8 mouse cellular contexts compared by ENCODE assay signal in genomic region chr11:60930724-60931281, GRCm38 (mm10). TPM values are rescaled to one million over a fixed set of nuclear protein-coding genes. Genes with fewer than 3 reads are reported as not detected.
DNase-seq lines count a peak whose midpoint lies in the region; ATAC-seq and TF ChIP-seq lines count a peak whose summit lies in the region.

No protein-coding gene starts in this region.

- H3K27me3 ChIP-seq in kidney, embryonic 14.5 days (ENCODE audit: control insufficient read depth, insufficient read depth, low read length) = no peaks in the 10 kb centered on the region
- H3K27me3 ChIP-seq in heart, embryonic 16.5 days (ENCODE audit: control insufficient read depth, insufficient read depth, low read length) = no peaks in the 10 kb centered on the region
- H3K27me3 ChIP-seq in lung, postnatal 0 days (replicated peaks; ENCODE audit: insufficient read depth, low read length) = no peaks in the 10 kb centered on the region

- ATAC-seq in kidney, embryonic 14.5 days (ENCODE audit: low FRiP score, low TSS enrichment) = no peak
- no peak for ATAC-seq in heart, embryonic 16.5 days (replicated peaks; ENCODE audit: extremely low read depth, insufficient read depth, low FRiP score)
- ATAC-seq in lung, postnatal 0 days = peak; percentile 27
- no peak for ATAC-seq in megakaryocyte progenitor cell, adult 5-6 weeks (replicated peaks; ENCODE audit: poor library complexity)

- H3K4me3 ChIP-seq in kidney, embryonic 14.5 days (ENCODE audit: low read length) = peak overlapping the region; percentile 91
- peak overlapping the region; percentile 94 for H3K4me3 ChIP-seq in heart, embryonic 16.5 days (ENCODE audit: low read length)
- peak overlapping the region; percentile 81 for H3K4me3 ChIP-seq in lung, postnatal 0 days (ENCODE audit: low read depth, low read length)

- no peak for DNase-seq in kidney, adult 11 months
- DNase-seq in adrenal gland, postnatal 14 days = peak; percentile 62
- DNase-seq in lung, postnatal 0 days (ENCODE audit: low spot score) = peak; percentile 88
- DNase-seq in thymus, postnatal 14 days = no peak
- DNase-seq in testis, postnatal 10 days (ENCODE audit: low spot score) = no peak

- peaks cover 40% of the 10 kb centered on the region for H3K4me1 ChIP-seq in kidney, embryonic 14.5 days (ENCODE audit: control insufficient read depth, insufficient read depth, low read length)
- H3K4me1 ChIP-seq in heart, embryonic 16.5 days (ENCODE audit: control insufficient read depth, insufficient read depth, low read length) = peaks cover 41% of the 10 kb centered on the region
- H3K4me1 ChIP-seq in lung, postnatal 0 days (ENCODE audit: insufficient read depth, low read depth, low read length) = peaks cover 38% of the 10 kb centered on the region

- 27% methylated on average over 7 of the region's 7 CpGs for WGBS in kidney, embryonic 14.5 days
- WGBS in heart, embryonic 16.5 days = 10% methylated on average over 7 of the region's 7 CpGs
- 12% methylated on average over 7 of the region's 7 CpGs for WGBS in lung, postnatal 0 days

- peak; percentile 88 for TF ChIP-seq EP300 in lung, postnatal 0 days (IDR thresholded peaks at IDR 0.05)

- H3K36me3 ChIP-seq in kidney, embryonic 14.5 days (ENCODE audit: control insufficient read depth, insufficient read depth, low read length) = peaks cover 7% of the 10 kb centered on the region; the same call in 1 of the 2 replicates
- no peaks in the 10 kb centered on the region for H3K36me3 ChIP-seq in heart, embryonic 16.5 days (ENCODE audit: control insufficient read depth, insufficient read depth)
- no peaks in the 10 kb centered on the region for H3K36me3 ChIP-seq in lung, postnatal 0 days (ENCODE audit: insufficient read depth, low read length)

- no peak overlapping the region for H3K27ac ChIP-seq in kidney, embryonic 14.5 days (ENCODE audit: low read depth, low read length)
- H3K27ac ChIP-seq in heart, embryonic 16.5 days (ENCODE audit: low read length) = peak overlapping the region; percentile 9; the same call in 1 of the 2 replicates
- peak overlapping the region; percentile 74 for H3K27ac ChIP-seq in lung, postnatal 0 days (ENCODE audit: low read length)

- peak overlapping the region; percentile 84 for H3K4me2 ChIP-seq in kidney, embryonic 14.5 days (replicated peaks; ENCODE audit: low read depth, low read length)
- H3K4me2 ChIP-seq in heart, embryonic 16.5 days (ENCODE audit: low read depth, low read length) = peak overlapping the region; percentile 77
- H3K4me2 ChIP-seq in lung, postnatal 0 days (replicated peaks; ENCODE audit: low read depth, low read length) = peak overlapping the region; percentile 78

- H3K9ac ChIP-seq in kidney, embryonic 14.5 days (ENCODE audit: low read depth, low read length) = peak overlapping the region; percentile 86; the same call in 1 of the 2 replicates
- peak overlapping the region; percentile 72 for H3K9ac ChIP-seq in heart, embryonic 16.5 days (ENCODE audit: low read length)
- H3K9ac ChIP-seq in lung, postnatal 0 days (replicated peaks; ENCODE audit: low read depth) = 0 out of 2 replicates have a peak overlapping the region, but pooled peaks have one; percentile 5

- TF ChIP-seq CTCF in lung, postnatal 0 days (IDR thresholded peaks at IDR 0.05) = no peak

- H3K9me3 ChIP-seq in kidney, embryonic 14.5 days (ENCODE audit: control insufficient read depth, low read length) = no peaks in the 10 kb centered on the region
- no peaks in the 10 kb centered on the region for H3K9me3 ChIP-seq in heart, embryonic 16.5 days (replicated peaks; ENCODE audit: control insufficient read depth, low read length)
- no peaks in the 10 kb centered on the region for H3K9me3 ChIP-seq in lung, postnatal 0 days (ENCODE audit: low read length)

RNA-seq across cellular contexts. Expression of gene Map2k3, which starts 1.0 kb away (rescaled TPM):
- polyA plus RNA-seq in kidney, embryonic 14.5 days (2014; fragmentation: Nextera tagmentation; extraction: Ambion mirVana) = 69.0 and 106 TPM in 2 replicates
- total RNA-seq in adrenal gland, postnatal 14 days (2021) = 70.0 and 74.3 TPM in 2 replicates
- polyA plus RNA-seq in heart, embryonic 16.5 days (2015; fragmentation: Nextera tagmentation; extraction: Ambion mirVana) = 67.7 and 69.2 TPM in 2 replicates
- polyA plus RNA-seq in lung, postnatal 0 days (2015; fragmentation: Nextera tagmentation; extraction: Ambion mirVana) = 97.1 and 106 TPM in 2 replicates
- total RNA-seq in megakaryocyte progenitor cell, adult 5-6 weeks (2015) = 29.9 and 32.7 TPM in 2 replicates
- total RNA-seq in megakaryocyte progenitor cell, adult 5-6 weeks (2017) = 13.5 and 17.5 TPM in 2 replicates

RNA-seq across cellular contexts. Expression of gene Natd1, which starts 16.3 kb away (rescaled TPM):
- 15.7 and 25.0 TPM in 2 replicates for polyA plus RNA-seq in kidney, embryonic 14.5 days (2014; fragmentation: Nextera tagmentation; extraction: Ambion mirVana)
- 17.9 and 18.4 TPM in 2 replicates for total RNA-seq in adrenal gland, postnatal 14 days (2021)
- polyA plus RNA-seq in heart, embryonic 16.5 days (2015; fragmentation: Nextera tagmentation; extraction: Ambion mirVana) = 16.9 and 17.0 TPM in 2 replicates
- 17.0 and 19.1 TPM in 2 replicates for polyA plus RNA-seq in lung, postnatal 0 days (2015; fragmentation: Nextera tagmentation; extraction: Ambion mirVana)
- 2.2 and 2.3 TPM in 2 replicates for total RNA-seq in megakaryocyte progenitor cell, adult 5-6 weeks (2015)
- total RNA-seq in megakaryocyte progenitor cell, adult 5-6 weeks (2017) = 0.67 and 0.98 TPM in 2 replicates

RNA-seq across cellular contexts. Expression of gene Tmem11, which starts 51.7 kb away (rescaled TPM):
- 72.8 and 72.9 TPM in 2 replicates for polyA plus RNA-seq in kidney, embryonic 14.5 days (2014; fragmentation: Nextera tagmentation; extraction: Ambion mirVana)
- total RNA-seq in adrenal gland, postnatal 14 days (2021) = 48.9 and 49.8 TPM in 2 replicates
- polyA plus RNA-seq in heart, embryonic 16.5 days (2015; fragmentation: Nextera tagmentation; extraction: Ambion mirVana) = 68.2 and 68.4 TPM in 2 replicates
- 45.3 and 48.4 TPM in 2 replicates for polyA plus RNA-seq in lung, postnatal 0 days (2015; fragmentation: Nextera tagmentation; extraction: Ambion mirVana)
- total RNA-seq in megakaryocyte progenitor cell, adult 5-6 weeks (2015) = 23.9 and 30.3 TPM in 2 replicates
- total RNA-seq in megakaryocyte progenitor cell, adult 5-6 weeks (2017) = 66.9 and 71.3 TPM in 2 replicates

Comparison
In these comparisons a context has a peak if more than half of its experiments do, and no peak if none do; other contexts are left out.
1. H3K9ac ChIP-seq: peak in every context shown above with its lines; median percentile 86 in kidney, embryonic 14.5 days; 72 in heart, embryonic 16.5 days; 5 in lung, postnatal 0 days.
2. DNase-seq: peak in adrenal gland, postnatal 14 days (single experiment) and lung, postnatal 0 days (single experiment); none in kidney, adult 11 months (single experiment), thymus, postnatal 14 days (single experiment) and testis, postnatal 10 days (single experiment).
3. Peak in every context shown above with its lines, with median percentiles within 50 percentile points of each other: H3K4me2 ChIP-seq and H3K4me3 ChIP-seq.